Mouse (Mus musculus) embryonic fibroblast, embryonic 13.5 days (primary cell): ENCODE measurements around the gene Cluh.

Experiments used
- CTCF ChIP-seq: IDR thresholded peaks from 2 replicates; pipeline ENCODE4 v1.5.1; 2011; ENCODE audit warnings: mild to moderate bottlenecking, control low read depth, low read length, moderate library complexity, borderline replicate concordance; ENCODE audit not compliant: insufficient read depth
- POLR2A ChIP-seq: IDR thresholded peaks from 2 replicates; pipeline ENCODE4 v1.6.1; 2011; ENCODE audit warnings: low read depth, mild to moderate bottlenecking, control low read depth, low read length, moderate library complexity

DNA sequence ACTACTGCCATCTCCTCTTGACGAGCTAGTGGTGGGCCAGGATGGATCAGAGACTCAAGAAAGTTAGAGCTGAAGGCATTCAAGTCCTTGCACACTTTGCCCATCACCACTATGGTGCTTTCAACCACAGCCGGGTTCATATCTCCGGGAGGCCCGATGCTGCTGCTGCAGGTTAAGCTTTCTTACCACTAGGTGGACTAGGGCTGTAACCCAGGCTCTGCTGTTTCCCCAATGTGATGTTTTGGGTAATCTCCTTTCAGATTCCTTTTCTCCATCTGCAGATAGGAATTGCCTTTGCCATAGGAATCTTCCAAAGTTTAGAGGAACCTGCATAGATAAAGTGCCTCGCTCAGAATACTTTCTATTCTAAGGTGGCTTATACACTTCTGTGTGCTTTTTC, 33.7 kb upstream of the Cluh start:
- TF ChIP-seq POLR2A: no peak
- no peak for TF ChIP-seq CTCF
